Comparison of ENCODE assay signal across 33 mouse cellular contexts in the genomic region with DNA sequence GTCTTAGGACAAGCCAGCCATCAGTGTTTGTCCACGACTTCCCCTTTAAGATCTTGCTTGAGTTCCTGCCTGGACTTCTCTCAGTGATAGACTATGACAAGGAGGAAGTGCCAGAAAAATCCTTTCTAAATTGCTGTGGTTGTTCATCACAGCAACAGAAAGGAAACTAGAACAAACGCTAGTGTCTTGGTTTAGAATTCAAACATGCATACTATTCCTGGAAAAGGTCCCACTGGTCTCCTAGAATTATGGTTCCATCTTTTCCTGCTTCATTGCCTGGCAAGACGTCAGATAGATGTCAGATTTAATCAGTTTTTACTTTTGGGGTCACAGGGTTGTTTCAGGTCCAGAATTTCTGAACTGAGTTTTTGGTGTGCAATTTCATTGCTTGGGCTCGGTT. TPM values are rescaled to one million over a fixed set of nuclear protein-coding genes. Genes with fewer than 3 reads are reported as not detected.
DNase-seq lines count a peak whose midpoint lies in the region; ATAC-seq lines count a peak whose summit lies in the region.
"Had no signal": no experiment of that assay in that cellular context is flagged by ENCODE, and none has a peak within 500 bp of the region (broad histone marks: within the 10 kb centered on the region; RNA-seq: fewer than 3 reads in every experiment).

No protein-coding gene starts in this region.

- no peaks in the 10 kb centered on the region for H3K27me3 ChIP-seq in embryonic facial prominence, embryonic 14.5 days (replicated peaks; ENCODE audit: control insufficient read depth, insufficient read depth, low read length)
- no peaks in the 10 kb centered on the region for H3K27me3 ChIP-seq in embryonic facial prominence, embryonic 10.5 days (replicated peaks; ENCODE audit: low read depth, poor library complexity, severe bottlenecking)
- H3K27me3 ChIP-seq in limb, embryonic 10.5 days (ENCODE audit: low read depth, poor library complexity, severe bottlenecking), result no peaks in the 10 kb centered on the region
- H3K27me3 ChIP-seq: CH12.LX; embryonic facial prominence, embryonic 15.5 days; heart, embryonic 13.5 days; hindbrain, embryonic 12.5 days; hindbrain, embryonic 15.5 days; Patski had no signal

- H3K9me3 ChIP-seq in embryonic facial prominence, embryonic 14.5 days (ENCODE audit: control insufficient read depth, low read length), result no peaks in the 10 kb centered on the region
- no peaks in the 10 kb centered on the region for H3K9me3 ChIP-seq in embryonic facial prominence, embryonic 10.5 days
- H3K9me3 ChIP-seq in limb, embryonic 10.5 days (replicated peaks), result no peaks in the 10 kb centered on the region
- H3K9me3 ChIP-seq: embryonic facial prominence, embryonic 15.5 days; G1E; heart, embryonic 10.5 days; heart, embryonic 13.5 days; hindbrain, embryonic 12.5 days; hindbrain, embryonic 15.5 days had no signal

- peak; percentile 74 for DNase-seq in embryonic facial prominence, embryonic 14.5 days (ENCODE audit: low spot score)
- no peak for DNase-seq in embryonic facial prominence, embryonic 10.5 days (ENCODE audit: low spot score)
- DNase-seq in 416B (ENCODE audit: low read depth) (peak; percentile 15), NIH3T3 (ENCODE audit: low read depth) (peak; percentile 44)
- no peak for DNase-seq in cerebellum, adult 11 months
- DNase-seq in limb, embryonic 10.5 days (ENCODE audit: low spot score), result no peak
- DNase-seq: adrenal gland, postnatal 10 days; adrenal gland, postnatal 36 days; B cell, adult 2 months; cerebellum, adult 2 months; cerebellum, adult 9-11 months; cerebellum, postnatal 25 days; embryo, embryonic 11 days; forebrain, postnatal 0 days; gastrocnemius, adult 2 months; gastrocnemius, postnatal 14 days; heart, adult 2 months had no signal

- H3K27ac ChIP-seq in embryonic facial prominence, embryonic 14.5 days (replicated peaks; ENCODE audit: low read depth, low read length), result no peak overlapping the region
- H3K27ac ChIP-seq in embryonic facial prominence, embryonic 10.5 days (replicated peaks), result no peak overlapping the region
- no peak overlapping the region for H3K27ac ChIP-seq in limb, embryonic 10.5 days
- H3K27ac ChIP-seq: embryonic facial prominence, embryonic 15.5 days; gastrocnemius, adult 2 months; heart, adult 2 months; heart, embryonic 10.5 days; heart, embryonic 13.5 days; hindbrain, embryonic 12.5 days; hindbrain, embryonic 15.5 days had no signal

- H3K4me1 ChIP-seq in embryonic facial prominence, embryonic 14.5 days (ENCODE audit: control insufficient read depth, insufficient read depth, low read length), result no peaks in the 10 kb centered on the region
- H3K4me1 ChIP-seq in embryonic facial prominence, embryonic 10.5 days, result peaks cover 7% of the 10 kb centered on the region; the same call in 1 of the 2 replicates
- H3K4me1 ChIP-seq in limb, embryonic 10.5 days, result no peaks in the 10 kb centered on the region
- H3K4me1 ChIP-seq: embryonic facial prominence, embryonic 15.5 days; hindbrain, embryonic 12.5 days; hindbrain, embryonic 15.5 days had no signal

- H3K9ac ChIP-seq in embryonic facial prominence, embryonic 14.5 days (ENCODE audit: low read depth, low read length), result no peak overlapping the region
- H3K9ac ChIP-seq: embryonic facial prominence, embryonic 15.5 days; forebrain, postnatal 0 days; heart, embryonic 13.5 days; hindbrain, embryonic 12.5 days; hindbrain, embryonic 15.5 days had no signal

- H3K4me3 ChIP-seq in embryonic facial prominence, embryonic 14.5 days (ENCODE audit: low read depth, low read length), result no peak overlapping the region
- no peak overlapping the region for H3K4me3 ChIP-seq in embryonic facial prominence, embryonic 10.5 days
- H3K4me3 ChIP-seq in limb, embryonic 10.5 days, result no peak overlapping the region
- H3K4me3 ChIP-seq: embryonic facial prominence, embryonic 15.5 days; gastrocnemius, adult 2 months; heart, adult 2 months; heart, embryonic 10.5 days; heart, embryonic 13.5 days; hindbrain, embryonic 12.5 days; hindbrain, embryonic 15.5 days had no signal

- 47% methylated on average over 4 of the region's 4 CpGs for WGBS in embryonic facial prominence, embryonic 14.5 days
- 69% methylated on average over 4 of the region's 4 CpGs for WGBS in embryonic facial prominence, embryonic 10.5 days
- WGBS in limb, embryonic 10.5 days, result 79% methylated on average over 4 of the region's 4 CpGs

- ATAC-seq in embryonic facial prominence, embryonic 14.5 days (ENCODE audit: low read depth), result no peak
- 0 out of 2 replicates have a peak, but pooled peaks have one; percentile 29 for ATAC-seq in megakaryocyte progenitor cell, adult 5-6 weeks (replicated peaks; ENCODE audit: poor library complexity)
- ATAC-seq: forebrain, embryonic 14.5 days; forebrain, postnatal 0 days; intestine, postnatal 0 days; Patski had no signal

- no peaks in the 10 kb centered on the region for H3K36me3 ChIP-seq in embryonic facial prominence, embryonic 14.5 days (ENCODE audit: control insufficient read depth, insufficient read depth, low read length)
- H3K36me3 ChIP-seq in embryonic facial prominence, embryonic 10.5 days (replicated peaks), result no peaks in the 10 kb centered on the region
- H3K36me3 ChIP-seq in limb, embryonic 10.5 days, result no peaks in the 10 kb centered on the region
- H3K36me3 ChIP-seq: embryonic facial prominence, embryonic 15.5 days; G1E; heart, embryonic 10.5 days; heart, embryonic 13.5 days; hindbrain, embryonic 12.5 days; hindbrain, embryonic 15.5 days had no signal

- no peak overlapping the region for H3K4me2 ChIP-seq in embryonic facial prominence, embryonic 14.5 days (ENCODE audit: low read depth, low read length)
- H3K4me2 ChIP-seq: embryonic facial prominence, embryonic 15.5 days; heart, embryonic 13.5 days; hindbrain, embryonic 12.5 days; hindbrain, embryonic 15.5 days had no signal

RNA-seq across cellular contexts. Expression of a gene that starts 14.0 kb away (rescaled TPM):
- 0.80 and 0.86 TPM in 2 replicates for polyA plus RNA-seq in embryonic facial prominence, embryonic 14.5 days (2014; fragmentation: Nextera tagmentation; extraction: Ambion mirVana)
- 0.11 TPM in 2 replicates for polyA plus RNA-seq in embryonic facial prominence, embryonic 10.5 days (2016; fragmentation: Nextera tagmentation; extraction: Ambion mirVana)
- not detected in 2 replicates for total RNA-seq in megakaryocyte progenitor cell, adult 5-6 weeks (2015)
- total RNA-seq in megakaryocyte progenitor cell, adult 5-6 weeks (2017), result not detected in 2 replicates
- polyA plus RNA-seq in limb, embryonic 10.5 days (2016; fragmentation: Nextera tagmentation; extraction: Ambion mirVana), result not detected in 2 replicates
- total RNA-seq: adrenal gland, postnatal 36 days; CH12.LX; forebrain, postnatal 0 days; G1E; hematopoietic stem cell, adult 5-6 weeks had no signal
- polyA plus RNA-seq: embryonic facial prominence, embryonic 11.5 days; forebrain, embryonic 11.5 days; forebrain, embryonic 14.5 days; forebrain, postnatal 0 days; frontal cortex, adult 2 months; G1E; hindbrain, embryonic 12.5 days; intestine, embryonic 14.5 days; Patski had no signal

Comparison
In these comparisons a context has a peak if more than half of its experiments do, and no peak if none do; other contexts are left out.
1. DNase-seq: peak in embryonic facial prominence, embryonic 14.5 days (single experiment), 416B (single experiment) and NIH3T3 (single experiment); none in embryonic facial prominence, embryonic 10.5 days (single experiment), cerebellum, adult 11 months (single experiment) and limb, embryonic 10.5 days (single experiment).